Mouse (Mus musculus) brain, embryonic 14.5 days (tissue): ENCODE measurements around the gene Adgrl3.

ENCODE experiments used
- CTCF ChIP-seq: fragments of 200-500 bp; IDR thresholded peaks from 2 replicates; pipeline ENCODE4 v1.5.1; 2012; ENCODE audit warnings: inconsistent platforms, mild to moderate bottlenecking, moderate library complexity, borderline replicate concordance; ENCODE audit not compliant: insufficient read depth, insufficient read length; ENCODE audit errors: extremely low read depth
- POLR2A ChIP-seq: fragments of 200-500 bp; IDR thresholded peaks from 2 replicates; pipeline ENCODE4 v1.6.1; 2012; ENCODE audit warnings: mild to moderate bottlenecking, inconsistent platforms, borderline replicate concordance; ENCODE audit not compliant: poor library complexity, insufficient read depth, insufficient read length, severe bottlenecking; ENCODE audit errors: extremely low read depth

DNA sequence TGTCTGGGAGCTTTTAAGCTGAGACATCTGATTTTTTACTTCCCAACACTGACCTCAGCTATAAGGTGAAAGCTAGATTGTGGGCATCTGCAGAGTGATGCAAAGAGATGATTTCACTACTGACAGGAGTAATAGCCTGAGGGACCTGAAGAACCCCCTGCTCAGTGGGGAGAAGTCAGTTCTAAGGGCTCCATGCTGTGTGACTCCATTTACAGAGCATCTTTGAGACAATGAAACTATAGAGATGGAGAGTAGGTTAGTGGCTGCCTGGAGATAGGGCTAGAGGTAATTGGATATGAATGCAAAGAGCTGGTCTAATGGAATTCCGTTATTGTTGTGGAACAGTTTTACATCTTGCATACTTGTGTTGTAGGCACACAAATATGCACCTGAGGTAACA lies 603.9 kb downstream of the Adgrl3 start:
- TF ChIP-seq CTCF (no peak), POLR2A (no peak)
